Mouse (Mus musculus): ENCODE measurements at regions not wholly inside any gene's neighbourhood (a gene's known extent, or its start where the extent isn't known, plus 50 kb on each side); places are given as distances from the start of the nearest gene placed in this dataset.

GRCm38 (mm10) chr3:136993473-136993872 lies 323.5 kb downstream of the Ppp3ca start:
- no peak for DNase-seq (ENCODE audit: extremely low spot score in 1 of 2, low spot score in 1 of 2)

GRCm38 (mm10) chr3:136994361-136995083 lies 324.6 kb downstream of the Ppp3ca start:
- no peak for DNase-seq (ENCODE audit: extremely low spot score in 1 of 2, low spot score in 1 of 2)

GRCm38 (mm10) chr3:136995611-136996335 lies 325.8 kb downstream of the Ppp3ca start:
- no peak for DNase-seq (ENCODE audit: extremely low spot score in 1 of 2, low spot score in 1 of 2)

GRCm38 (mm10) chr3:136996381-136996895 lies 326.5 kb downstream of the Ppp3ca start:
- DNase-seq (ENCODE audit: extremely low spot score in 1 of 2, low spot score in 1 of 2): no peak

- DNase-seq (ENCODE audit: extremely low spot score in 1 of 2, low spot score in 1 of 2): no peak
Observed at GRCm38 (mm10) chr3:137011551-137011950, 329.3 kb upstream of the Emcn start.

- no peak for DNase-seq (ENCODE audit: extremely low spot score in 1 of 2, low spot score in 1 of 2)
Observed at GRCm38 (mm10) chr3:137014686-137015085, 326.2 kb upstream of the Emcn start.

- DNase-seq (ENCODE audit: extremely low spot score in 1 of 2, low spot score in 1 of 2): no peak
Observed at GRCm38 (mm10) chr3:137015199-137015598, 325.7 kb upstream of the Emcn start.

- DNase-seq (ENCODE audit: extremely low spot score in 1 of 2, low spot score in 1 of 2): no peak
Observed at GRCm38 (mm10) chr3:137019971-137020634, 320.8 kb upstream of the Emcn start.

GRCm38 (mm10) chr3:137029546-137029945 lies 311.3 kb upstream of the Emcn start:
- no peak for DNase-seq (ENCODE audit: extremely low spot score in 1 of 2, low spot score in 1 of 2)

- DNase-seq (ENCODE audit: extremely low spot score in 1 of 2, low spot score in 1 of 2): no peak
Observed at GRCm38 (mm10) chr3:137032802-137033201, 308.1 kb upstream of the Emcn start.

GRCm38 (mm10) chr3:137039638-137040037 lies 301.2 kb upstream of the Emcn start:
- DNase-seq (ENCODE audit: extremely low spot score in 1 of 2, low spot score in 1 of 2): no peak

GRCm38 (mm10) chr3:137056544-137057224 lies 284.2 kb upstream of the Emcn start:
- no peak for DNase-seq (ENCODE audit: extremely low spot score in 1 of 2, low spot score in 1 of 2)

- peak; percentile 62 to 74 for DNase-seq (ENCODE audit: extremely low spot score in 1 of 2, low spot score in 1 of 2)
Observed at GRCm38 (mm10) chr3:137057225-137057910, 283.5 kb upstream of the Emcn start.

GRCm38 (mm10) chr3:137057911-137058260 lies 283.0 kb upstream of the Emcn start:
- no peak for DNase-seq (ENCODE audit: extremely low spot score in 1 of 2, low spot score in 1 of 2)

GRCm38 (mm10) chr3:137062067-137062466 lies 278.8 kb upstream of the Emcn start:
- DNase-seq (ENCODE audit: extremely low spot score in 1 of 2, low spot score in 1 of 2): no peak

- DNase-seq (ENCODE audit: extremely low spot score in 1 of 2, low spot score in 1 of 2): no peak
Observed at GRCm38 (mm10) chr3:137067336-137067735, 273.5 kb upstream of the Emcn start.

- no peak for DNase-seq (ENCODE audit: extremely low spot score in 1 of 2, low spot score in 1 of 2)
Observed at GRCm38 (mm10) chr3:137069334-137069733, 271.5 kb upstream of the Emcn start.

GRCm38 (mm10) chr3:137077718-137078599 lies 262.9 kb upstream of the Emcn start:
- DNase-seq (ENCODE audit: extremely low spot score in 1 of 2, low spot score in 1 of 2): no peak

- no peak for DNase-seq (ENCODE audit: extremely low spot score in 1 of 2, low spot score in 1 of 2)
Observed at GRCm38 (mm10) chr3:137078600-137078975, 262.3 kb upstream of the Emcn start.

Measured in layer of hippocampus, postnatal 25 days (tissue).